Mouse (Mus musculus) forebrain, embryonic 10.5 days (tissue): ENCODE data around the gene Hes5. TPM values are rescaled to one million over a fixed set of nuclear protein-coding genes. Genes with fewer than 3 reads are reported as not detected.

Experiments
- DNase-seq: peaks from one replicate; pipeline ENCODE4 v3.0.0-alpha.2; 2017; ENCODE audit warnings: low spot score; ENCODE audit errors: extremely low spot score
- H3K27ac ChIP-seq: fragments of 300-500 bp; sonication (generic); 2 replicates; pipeline ENCODE4 v1.5.1; 2016; ENCODE audit warnings: mild to moderate bottlenecking
- H3K27me3 ChIP-seq: fragments of 300-500 bp; sonication (generic); 2 replicates; pipeline ENCODE4 v1.6.1; 2016; ENCODE audit warnings: mild to moderate bottlenecking; ENCODE audit not compliant: poor library complexity, severe bottlenecking
- H3K36me3 ChIP-seq: fragments of 300-500 bp; sonication (generic); replicated peaks from 2 replicates; pipeline ENCODE4 v1.6.1; 2016; ENCODE audit warnings: mild to moderate bottlenecking, moderate library complexity
- H3K4me1 ChIP-seq: fragments of 300-500 bp; sonication (generic); 2 replicates; pipeline ENCODE4 v1.6.1; 2016
- H3K4me3 ChIP-seq: fragments of 300-500 bp; sonication (generic); 2 replicates; pipeline ENCODE4 v1.5.1; 2016; ENCODE audit warnings: mild to moderate bottlenecking, moderate library complexity
- H3K9me3 ChIP-seq: fragments of 300-500 bp; sonication (generic); 2 replicates; pipeline ENCODE4 v1.6.1; 2016; ENCODE audit warnings: mild to moderate bottlenecking, moderate library complexity
- WGBS: fragments of 180-500 bp; shearing (Covaris S2); methylation state at CpG from one replicate; pipeline ENCODE4 v1.1.7; 2016; 5-methylcytosine and 5-hydroxymethylcytosine counted together
- polyA plus RNA-seq: library from polyadenylated mRNA; unstranded; fragments of >200 nt; fragmentation: Nextera tagmentation; extraction: Ambion mirVana; gene quantifications from 2 replicates; pipeline ENCODE4 v1.2.1, GENCODE M21; 2016

The Hes5 gene
- polyA plus RNA-seq, 1 experiment from 2014 or later = 295 TPM

GRCm38 (mm10) chr4:154981530-154981929, 20.8 kb downstream of the Hes5 start:
- DNase-seq = peak; percentile 49
- 60% methylated on average over 7 of the region's 7 CpGs for WGBS
- H3K27me3 ChIP-seq = peaks cover 40% of the 10 kb centered on the region
- H3K4me1 ChIP-seq = peaks cover 38% of the 10 kb centered on the region
- no peak overlapping the region for H3K27ac ChIP-seq
- peaks cover 58% of the 10 kb centered on the region for H3K36me3 ChIP-seq
- no peak overlapping the region for H3K4me3 ChIP-seq
- no peaks in the 10 kb centered on the region for H3K9me3 ChIP-seq

- Histone ChIP-seq H3K4me1 (peaks cover 45% of the 10 kb centered on the region), H3K27ac (no peak overlapping the region), H3K27me3 (peaks cover 50% of the 10 kb centered on the region), H3K9me3 (no peaks in the 10 kb centered on the region), H3K36me3 (peaks cover 48% of the 10 kb centered on the region), H3K4me3 (no peak overlapping the region)
- 82% methylated on average over 19 of the region's 19 CpGs for WGBS
- DNase-seq = no peak
Measured at GRCm38 (mm10) chr4:154982247-154983120, 21.8 kb downstream of the Hes5 start.

GRCm38 (mm10) chr4:154983767-154984166, 23.0 kb downstream of the Hes5 start:
- Histone ChIP-seq H3K27me3 (peaks cover 60% of the 10 kb centered on the region), H3K27ac (peak overlapping the region; percentile 17), H3K36me3 (peaks cover 36% of the 10 kb centered on the region), H3K4me3 (peak overlapping the region; percentile 13; the same call in 1 of the 2 replicates), H3K9me3 (no peaks in the 10 kb centered on the region), H3K4me1 (peaks cover 45% of the 10 kb centered on the region)
- no peak for DNase-seq
- WGBS = 16% methylated on average over 24 of the region's 24 CpGs

GRCm38 (mm10) chr4:154985151-154985777, 24.5 kb downstream of the Hes5 start:
- Histone ChIP-seq H3K27ac (peak overlapping the region; percentile 80), H3K4me1 (peaks cover 45% of the 10 kb centered on the region), H3K27me3 (peaks cover 60% of the 10 kb centered on the region), H3K4me3 (no peak overlapping the region), H3K36me3 (peaks cover 21% of the 10 kb centered on the region), H3K9me3 (no peaks in the 10 kb centered on the region)
- WGBS = 80% methylated on average over 5 of the region's 5 CpGs
- no peak for DNase-seq

DNA sequence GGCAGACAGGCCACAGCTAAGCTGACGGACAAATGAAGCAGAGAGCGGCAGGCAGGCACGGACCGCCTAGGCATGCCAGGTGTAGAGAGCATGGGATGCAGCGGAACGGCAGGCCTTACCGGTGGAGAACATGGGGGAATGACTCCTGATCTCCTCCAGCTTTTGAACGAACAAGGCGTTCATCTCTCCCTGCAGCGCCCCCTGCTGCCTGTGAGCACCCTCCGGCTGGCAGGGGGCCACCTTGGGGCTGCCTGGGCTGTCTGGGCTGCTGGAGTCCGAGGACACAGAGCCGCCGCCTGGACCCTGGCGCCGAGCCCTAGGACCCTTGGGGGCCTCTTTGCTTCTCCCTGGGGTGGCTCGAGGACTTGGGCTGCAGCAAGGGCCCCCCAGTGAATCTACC, 25.4 kb downstream of the Hes5 start:
- 22% methylated on average over 17 of the region's 17 CpGs for WGBS
- peak overlapping the region; percentile 28 for H3K4me3 ChIP-seq

DNA sequence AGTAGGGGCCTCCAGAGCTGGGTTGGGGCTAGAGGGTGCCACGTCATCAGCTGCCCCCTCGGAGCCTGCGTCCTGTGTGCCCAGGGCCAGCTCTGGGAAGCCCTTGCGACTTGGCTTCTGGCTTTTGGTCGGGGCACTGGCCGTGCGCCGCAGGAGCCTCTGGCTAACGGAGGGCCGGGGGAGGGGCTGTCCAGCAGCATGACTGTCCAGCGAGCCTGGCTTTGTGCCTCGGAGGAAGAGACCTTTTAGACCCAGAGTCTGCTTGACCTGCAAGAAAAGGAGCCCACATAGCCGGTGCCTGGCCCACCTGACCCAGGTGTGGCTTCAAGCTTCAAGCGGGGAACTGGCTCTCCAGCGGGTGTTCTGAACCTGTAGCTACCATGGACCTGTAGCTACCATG, 26.0 kb downstream of the Hes5 start:
- H3K27me3 ChIP-seq = peaks cover 60% of the 10 kb centered on the region
- H3K36me3 ChIP-seq = peaks cover 6% of the 10 kb centered on the region
- H3K9me3 ChIP-seq = no peaks in the 10 kb centered on the region
- WGBS = 63% methylated on average over 15 of the region's 15 CpGs
- H3K4me3 ChIP-seq = peak overlapping the region; percentile 5; the same call in 1 of the 2 replicates
- peaks cover 43% of the 10 kb centered on the region for H3K4me1 ChIP-seq
- DNase-seq = no peak
- H3K27ac ChIP-seq = peak overlapping the region; percentile 80

More for the DNA sequence above, 25.4 kb downstream of the Hes5 start:
- peak overlapping the region; percentile 80 for H3K27ac ChIP-seq
- peaks cover 12% of the 10 kb centered on the region for H3K36me3 ChIP-seq
- H3K27me3 ChIP-seq = peaks cover 60% of the 10 kb centered on the region
- peaks cover 45% of the 10 kb centered on the region for H3K4me1 ChIP-seq
- H3K9me3 ChIP-seq = no peaks in the 10 kb centered on the region
- peak; percentile 68 for DNase-seq

GRCm38 (mm10) chr4:154994876-154995275, 34.2 kb downstream of the Hes5 start:
- WGBS = 80% methylated on average over 4 of the region's 4 CpGs

GRCm38 (mm10) chr4:154996572-154997154, 35.9 kb downstream of the Hes5 start:
- Histone ChIP-seq H3K4me3 (no peak overlapping the region), H3K27me3 (no peaks in the 10 kb centered on the region), H3K4me1 (peaks cover 38% of the 10 kb centered on the region), H3K27ac (peak overlapping the region; percentile 16; the same call in 1 of the 2 replicates), H3K9me3 (no peaks in the 10 kb centered on the region), H3K36me3 (no peaks in the 10 kb centered on the region)
- DNase-seq = no peak
- 54% methylated on average over 8 of the region's 8 CpGs for WGBS

More at GRCm38 (mm10) chr4:154994876-154995275, 34.2 kb downstream of the Hes5 start:
- no peak for DNase-seq
- no peak overlapping the region for H3K4me3 ChIP-seq
- no peaks in the 10 kb centered on the region for H3K27me3 ChIP-seq
- peaks cover 32% of the 10 kb centered on the region for H3K4me1 ChIP-seq
- H3K27ac ChIP-seq = no peak overlapping the region
- H3K36me3 ChIP-seq = no peaks in the 10 kb centered on the region
- H3K9me3 ChIP-seq = no peaks in the 10 kb centered on the region

GRCm38 (mm10) chr4:154999379-154999778, 38.7 kb downstream of the Hes5 start:
- 88% methylated on average over 5 of the region's 5 CpGs for WGBS
- H3K36me3 ChIP-seq = no peaks in the 10 kb centered on the region
- no peak for DNase-seq
- no peaks in the 10 kb centered on the region for H3K9me3 ChIP-seq
- H3K4me1 ChIP-seq = peaks cover 27% of the 10 kb centered on the region
- peaks cover 3% of the 10 kb centered on the region; the same call in 1 of the 2 replicates for H3K27me3 ChIP-seq
- H3K27ac ChIP-seq = no peak overlapping the region
- H3K4me3 ChIP-seq = no peak overlapping the region

DNA sequence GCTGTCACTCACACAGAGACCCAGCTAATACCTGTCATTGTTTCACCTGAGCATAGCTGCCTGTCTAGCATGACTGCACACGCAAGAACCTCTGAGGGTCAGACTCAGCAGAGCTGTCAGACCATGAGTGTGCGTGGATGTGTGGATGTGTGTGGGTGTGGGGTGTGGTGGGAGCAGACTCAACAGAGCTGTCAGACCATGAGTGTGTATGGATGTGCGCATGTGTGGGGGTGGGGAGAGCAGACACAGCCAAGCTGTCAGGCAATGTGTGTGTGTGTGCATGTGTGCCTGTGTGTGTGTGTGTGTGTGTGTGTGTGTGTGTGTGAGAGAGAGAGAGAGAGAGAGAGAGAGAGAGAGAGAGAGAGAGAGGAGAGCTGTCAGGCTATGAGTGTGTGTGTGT, 44.6 kb downstream of the Hes5 start:
- peaks cover 24% of the 10 kb centered on the region for H3K4me1 ChIP-seq
- H3K27me3 ChIP-seq = peaks cover 3% of the 10 kb centered on the region; the same call in 1 of the 2 replicates
- H3K36me3 ChIP-seq = no peaks in the 10 kb centered on the region
- H3K4me3 ChIP-seq = no peak overlapping the region
- no peak overlapping the region for H3K27ac ChIP-seq
- WGBS = 92% methylated on average over 3 of the region's 3 CpGs
- H3K9me3 ChIP-seq = no peaks in the 10 kb centered on the region
- no peak for DNase-seq

DNA sequence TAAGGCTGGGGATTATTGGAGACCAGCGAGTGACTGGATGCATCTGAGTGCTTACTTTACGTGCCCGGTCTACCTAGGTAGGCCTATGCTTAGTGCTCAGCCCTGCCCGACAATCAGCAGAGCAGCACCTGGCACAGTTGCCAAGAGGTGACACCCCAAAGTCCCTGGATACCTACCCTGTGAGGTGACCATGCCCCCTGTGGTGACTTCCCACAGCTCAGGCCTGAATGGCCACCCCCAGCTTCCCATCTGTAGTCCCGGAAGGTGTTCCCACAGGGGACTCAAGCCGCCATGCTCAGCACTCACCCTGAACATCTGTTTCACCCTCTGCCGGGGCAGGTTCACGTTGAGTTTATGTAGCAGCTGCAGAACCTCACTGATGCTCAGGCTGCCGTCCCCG, 45.6 kb downstream of the Hes5 start:
- peaks cover 22% of the 10 kb centered on the region for H3K4me1 ChIP-seq
- no peak overlapping the region for H3K4me3 ChIP-seq
- H3K9me3 ChIP-seq = no peaks in the 10 kb centered on the region
- DNase-seq = no peak
- no peaks in the 10 kb centered on the region for H3K36me3 ChIP-seq
- peaks cover 3% of the 10 kb centered on the region; the same call in 1 of the 2 replicates for H3K27me3 ChIP-seq
- 74% methylated on average over 10 of the region's 10 CpGs for WGBS
- H3K27ac ChIP-seq = 0 out of 2 replicates have a peak overlapping the region, but pooled peaks have one; percentile 10

DNA sequence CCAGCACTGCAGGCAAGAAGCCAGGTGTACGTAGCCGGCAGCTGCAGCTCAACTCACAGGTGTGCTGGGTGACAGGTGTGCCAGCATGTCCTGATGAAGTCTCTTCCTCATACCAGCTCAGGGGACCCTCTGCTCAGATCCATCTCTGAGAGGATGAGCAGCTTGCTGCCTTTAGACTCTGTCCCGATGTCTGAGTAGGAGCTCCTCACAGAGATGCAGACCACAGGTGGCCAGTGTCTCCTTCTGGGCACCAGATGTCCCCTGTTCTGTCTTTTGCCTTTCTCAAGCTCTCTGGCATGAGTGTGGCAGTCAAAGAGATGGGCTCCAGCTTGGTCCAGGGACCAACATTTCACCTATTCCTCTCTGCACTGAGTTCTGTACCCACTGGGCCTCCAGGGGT, 46.9 kb downstream of the Hes5 start:
- Histone ChIP-seq H3K27me3 (peaks cover 3% of the 10 kb centered on the region; the same call in 1 of the 2 replicates), H3K9me3 (no peaks in the 10 kb centered on the region), H3K36me3 (no peaks in the 10 kb centered on the region), H3K27ac (no peak overlapping the region), H3K4me1 (peaks cover 29% of the 10 kb centered on the region), H3K4me3 (no peak overlapping the region)
- DNase-seq = no peak
- WGBS = 90% methylated on average over 3 of the region's 3 CpGs
